Mouse (Mus musculus) left cerebral cortex, adult 18-20 months (tissue): ENCODE measurements at regions not wholly inside any gene's neighbourhood (a gene's known extent, or its start where the extent isn't known, plus 50 kb on each side); places are given as distances from the start of the nearest gene placed in this dataset.
"Not testable (repeated sequence)": the region's sequence is repeated elsewhere in the genome, so short reads cannot be mapped to it uniquely, and the experiment has no call there.

Source experiments
- DNase-seq, 2 experiments: peaks; one replicate each; pipeline ENCODE4 v3.0.0; 2021 to 2022; ENCODE audit warnings: low spot score in 2 of 2, mixed read lengths in 1 of 2

DNA sequence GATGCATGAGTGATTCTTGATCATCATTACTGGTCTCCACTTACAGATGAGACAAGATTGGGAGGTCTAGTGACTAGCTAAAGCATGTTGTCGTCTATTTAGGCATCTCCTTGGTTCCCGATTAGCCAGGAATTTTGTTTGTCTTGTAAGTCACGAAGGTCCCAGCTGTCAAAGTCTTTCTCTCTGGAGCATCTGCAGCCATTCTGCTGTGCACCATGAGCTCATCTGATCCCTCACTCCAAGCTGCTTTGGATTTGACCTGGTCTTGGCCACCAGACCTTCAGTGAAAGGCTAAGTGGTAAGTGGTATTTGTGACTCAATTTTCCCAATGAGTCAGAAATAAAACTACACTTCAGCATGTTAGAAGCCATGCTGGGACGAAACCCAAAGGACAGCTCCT is 53.3 kb upstream of the Creb5 start:
- DNase-seq: no peak

DNA sequence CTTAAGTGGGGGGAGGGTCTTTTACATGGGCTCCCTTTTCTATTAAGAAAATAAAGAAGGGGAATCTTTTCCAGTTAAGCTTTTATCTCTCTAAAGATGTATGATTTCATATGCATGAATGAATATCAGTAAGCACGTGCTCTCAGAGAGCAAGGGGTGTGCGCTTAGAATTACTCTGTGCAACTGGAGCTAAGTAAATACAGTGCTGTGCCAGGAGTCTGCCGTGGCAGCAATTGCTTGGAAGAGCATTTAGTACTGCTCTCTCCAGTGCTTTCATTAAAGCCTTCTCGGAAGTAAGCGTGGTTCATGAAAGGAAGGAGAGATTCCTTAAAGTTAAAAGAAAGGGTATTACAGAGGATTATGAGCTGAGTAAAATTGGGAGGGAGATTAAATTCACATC is 54.5 kb upstream of the Creb5 start:
- DNase-seq: no peak

DNA sequence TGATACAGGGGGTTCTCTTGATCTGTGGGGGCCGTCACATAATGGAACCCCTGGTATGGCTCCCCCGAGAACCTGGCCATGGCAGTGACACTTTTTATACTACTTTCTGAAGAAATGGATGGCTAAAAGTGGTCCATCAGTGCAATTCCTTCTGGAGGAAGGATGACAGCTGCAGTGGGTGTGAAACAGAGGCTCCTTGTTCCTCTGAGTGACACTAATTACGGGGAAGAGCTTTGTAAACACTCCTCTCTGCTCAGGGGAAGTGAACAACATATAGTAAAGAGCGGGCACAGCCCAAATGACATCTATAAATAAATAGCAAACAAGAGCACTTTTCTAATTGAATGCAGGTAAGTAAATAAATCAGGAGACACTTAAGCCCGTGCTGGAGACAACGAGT is 57.7 kb upstream of the Creb5 start:
- no peak for DNase-seq

DNA sequence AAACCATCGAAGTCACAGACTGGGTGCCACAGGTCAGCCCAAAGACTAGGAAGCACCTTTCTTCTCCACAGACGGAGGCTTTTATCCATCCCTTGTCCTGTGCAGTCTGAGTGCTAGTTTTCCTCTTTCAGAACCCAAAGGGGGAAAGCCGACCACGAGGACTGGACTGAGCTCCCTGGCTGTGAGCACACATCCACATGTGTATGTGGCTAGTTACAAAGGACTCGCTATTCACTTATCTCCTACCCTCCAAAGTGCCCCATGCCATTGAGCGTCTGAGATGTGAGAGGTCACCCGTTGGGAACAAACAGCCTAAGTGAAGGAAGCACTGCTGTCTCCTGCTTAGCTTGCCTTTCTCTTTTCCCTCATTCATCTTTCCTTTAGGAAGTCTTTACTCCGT is 65.0 kb upstream of the Creb5 start:
- DNase-seq: no peak

DNA sequence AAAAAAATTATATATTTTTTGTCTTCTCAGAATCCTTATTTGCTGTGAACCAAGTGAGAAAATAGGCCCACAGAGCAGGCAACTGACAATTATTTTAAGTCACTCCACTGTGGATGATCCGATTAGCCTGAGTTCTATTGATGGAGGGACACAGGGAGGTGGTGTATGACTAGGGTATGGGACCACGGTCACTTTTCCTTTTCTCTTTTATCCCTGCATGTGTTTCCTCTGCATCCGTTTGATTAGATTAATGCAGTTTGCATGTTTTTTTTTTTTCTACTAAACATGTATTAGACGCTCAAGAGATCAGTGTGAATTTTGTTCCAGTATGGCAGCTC is 65.4 kb upstream of the Creb5 start:
- DNase-seq: no peak

DNA sequence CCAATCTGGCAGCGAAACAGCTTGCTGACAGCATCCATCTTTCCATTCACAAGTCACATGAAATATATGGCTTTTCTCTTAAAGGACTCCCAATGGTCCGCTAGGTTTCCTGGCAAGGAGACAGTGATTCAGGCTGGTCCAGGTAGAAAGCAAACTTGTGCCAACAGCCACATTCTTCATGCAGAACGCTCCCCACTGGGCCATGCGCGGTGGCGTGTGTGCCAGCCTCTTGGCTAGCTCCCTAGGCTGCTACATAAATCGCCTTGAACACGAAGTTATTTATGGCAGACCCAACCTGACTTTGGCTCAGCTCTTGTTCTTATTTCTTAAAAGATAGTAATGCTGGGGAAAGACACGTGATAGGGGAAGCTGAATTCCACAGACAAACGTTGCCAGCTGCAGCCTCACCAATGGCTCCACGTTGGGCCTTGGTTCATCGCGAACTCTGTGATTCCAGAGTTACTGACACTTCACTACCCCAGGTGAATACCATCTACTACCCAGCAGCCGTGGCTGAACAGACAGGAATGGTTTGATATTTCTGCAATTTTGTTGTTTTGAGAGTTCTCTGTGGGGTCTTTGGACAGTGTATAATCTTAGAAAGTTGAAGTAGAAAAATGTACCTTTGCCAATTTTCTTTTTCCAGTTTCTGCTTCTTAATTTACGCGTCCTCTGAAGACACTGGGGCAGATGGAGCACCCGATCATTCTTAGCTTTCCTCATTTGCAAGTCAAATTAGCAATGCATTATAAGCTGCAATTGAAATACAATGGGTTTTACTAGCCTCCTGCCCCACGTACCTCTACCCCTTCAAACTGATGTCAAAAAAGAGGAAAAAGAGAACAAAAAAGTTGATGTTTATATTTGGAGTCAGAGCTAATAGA is 66.0 kb upstream of the Creb5 start:
- DNase-seq: no peak

DNA sequence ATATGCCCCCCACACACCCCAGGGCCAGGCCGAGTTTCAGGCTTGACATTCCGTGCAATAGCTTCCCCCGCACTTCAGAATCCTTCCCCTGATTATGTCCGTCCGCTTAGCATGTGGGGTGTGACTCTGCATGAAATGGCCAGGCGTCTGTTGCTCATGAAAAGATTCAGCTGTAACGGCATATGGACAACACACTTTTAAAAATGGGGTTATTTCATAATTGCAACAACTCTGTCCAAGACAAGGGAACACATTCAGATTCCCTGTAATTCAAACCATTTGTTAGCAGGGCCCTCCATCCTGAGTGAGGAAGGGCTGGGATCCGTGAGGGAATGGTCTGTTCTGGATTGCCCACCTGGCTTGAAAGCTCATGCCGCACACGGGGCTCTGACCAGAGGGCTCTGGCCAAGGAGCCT is 68.2 kb upstream of the Creb5 start:
- DNase-seq: no peak

DNA sequence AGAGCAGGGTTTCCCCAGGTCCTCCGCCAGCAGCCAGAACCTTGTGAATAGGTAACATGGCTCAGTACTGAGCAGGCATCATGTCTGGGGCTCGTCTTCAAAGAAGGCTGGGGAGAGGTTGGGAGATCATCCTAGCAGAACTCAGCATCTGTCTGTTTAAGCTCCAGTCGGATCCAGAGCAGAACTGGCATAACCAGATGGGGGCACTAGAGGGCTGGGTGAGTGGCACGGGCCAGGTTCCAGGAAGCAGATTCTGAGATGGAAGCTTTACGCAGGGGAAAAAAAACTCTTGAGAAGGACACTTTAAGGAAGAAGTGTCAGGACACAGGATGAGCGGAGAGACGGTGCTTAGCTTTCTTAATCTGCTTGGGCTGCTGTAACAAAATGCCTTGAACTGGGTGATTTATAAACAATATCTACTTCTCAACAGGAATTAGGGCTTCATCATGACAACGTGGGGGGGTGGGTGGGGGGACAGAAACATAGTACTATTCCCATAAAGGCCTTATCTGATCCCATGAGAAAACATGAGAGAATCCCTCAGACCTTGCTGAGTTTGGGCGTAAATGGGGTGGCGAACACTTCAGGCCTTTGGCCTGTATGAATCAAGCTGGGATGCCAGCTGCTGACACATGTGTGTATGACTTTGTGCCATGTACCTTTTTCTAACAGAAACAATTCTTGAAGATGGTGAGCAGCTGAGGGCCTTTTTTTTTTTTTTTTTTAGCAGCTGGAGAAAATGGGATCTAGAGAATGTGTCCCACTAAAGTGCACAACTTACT is 69.6 kb upstream of the Creb5 start:
- DNase-seq: peak; percentile 52 to 67

DNA sequence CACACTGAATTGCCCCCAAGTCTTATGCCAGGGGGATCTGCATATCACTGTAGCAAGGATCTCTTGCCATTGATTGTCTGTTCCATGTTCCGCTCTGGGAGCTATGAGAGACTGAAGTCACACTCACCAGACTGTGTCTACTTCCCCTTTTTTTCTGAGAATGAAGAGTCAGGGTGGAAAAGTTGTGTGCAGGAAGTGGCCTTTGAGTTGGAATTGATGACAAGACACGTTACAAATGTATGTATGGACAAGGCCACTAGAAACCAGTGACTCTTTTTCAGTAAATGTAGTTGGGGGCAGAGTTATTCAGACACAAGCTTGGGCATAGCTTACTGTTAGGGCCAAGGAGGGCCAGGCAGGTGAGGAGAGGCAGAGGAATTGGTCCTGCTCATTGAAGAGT is 70.4 kb upstream of the Creb5 start:
- no peak for DNase-seq

DNA sequence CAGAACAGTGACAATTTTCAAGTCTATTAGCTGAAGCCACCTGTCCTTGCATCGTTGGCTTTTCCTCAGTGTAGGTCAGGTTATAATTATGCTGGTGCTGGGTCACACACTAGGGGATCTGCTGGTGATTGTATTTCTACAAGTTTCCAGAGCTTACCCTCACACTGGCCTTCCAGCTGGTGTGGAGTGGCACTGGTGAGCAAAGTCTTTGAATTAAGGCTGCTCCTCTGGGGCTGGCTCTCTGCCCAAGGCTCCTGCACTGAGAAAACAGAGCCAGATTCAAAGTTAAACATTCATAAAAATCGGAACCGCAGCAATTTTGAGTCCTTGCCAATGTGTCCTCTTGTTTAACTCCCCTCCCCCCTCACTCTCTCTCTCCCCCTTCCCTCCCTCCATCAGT is 75.7 kb upstream of the Creb5 start:
- DNase-seq: no peak

DNA sequence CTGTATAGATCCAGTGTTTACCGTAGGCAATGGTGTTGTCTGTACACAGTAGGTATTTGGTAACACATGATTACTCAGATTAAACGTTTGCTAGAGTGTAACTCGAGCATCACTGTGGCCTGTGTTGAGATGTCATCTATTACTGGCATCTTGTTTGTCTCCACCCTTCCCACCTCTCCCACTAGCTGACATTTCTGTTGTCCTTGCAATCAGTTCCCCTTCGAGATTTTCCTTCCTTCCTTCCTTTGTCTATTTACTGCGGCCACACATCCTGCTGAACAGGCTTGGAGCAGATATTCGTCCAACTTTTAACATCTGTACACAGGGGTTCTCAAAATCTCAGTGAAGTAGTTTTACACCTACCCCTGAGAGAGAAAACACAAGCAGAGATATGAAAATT is 77.7 kb upstream of the Creb5 start:
- no peak for DNase-seq

DNA sequence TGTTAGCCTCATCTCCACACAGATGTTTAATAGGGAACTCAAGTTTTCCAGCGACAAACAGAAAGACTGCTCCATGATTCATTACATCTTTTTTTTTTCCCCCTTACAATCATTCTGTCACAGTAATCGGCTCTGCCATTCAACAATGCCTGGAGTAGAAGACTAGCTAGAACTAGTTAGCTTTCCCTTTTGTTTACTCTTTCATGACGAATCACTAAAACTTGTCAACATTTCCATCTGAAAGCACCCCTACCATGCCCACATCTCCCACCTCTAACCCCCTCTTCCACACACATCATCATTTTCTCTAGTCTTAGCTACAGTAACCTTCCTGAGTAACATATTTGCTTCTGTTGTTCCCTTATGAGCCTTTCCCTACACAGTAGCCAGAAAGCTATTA is 78.6 kb upstream of the Creb5 start:
- DNase-seq: no peak

DNA sequence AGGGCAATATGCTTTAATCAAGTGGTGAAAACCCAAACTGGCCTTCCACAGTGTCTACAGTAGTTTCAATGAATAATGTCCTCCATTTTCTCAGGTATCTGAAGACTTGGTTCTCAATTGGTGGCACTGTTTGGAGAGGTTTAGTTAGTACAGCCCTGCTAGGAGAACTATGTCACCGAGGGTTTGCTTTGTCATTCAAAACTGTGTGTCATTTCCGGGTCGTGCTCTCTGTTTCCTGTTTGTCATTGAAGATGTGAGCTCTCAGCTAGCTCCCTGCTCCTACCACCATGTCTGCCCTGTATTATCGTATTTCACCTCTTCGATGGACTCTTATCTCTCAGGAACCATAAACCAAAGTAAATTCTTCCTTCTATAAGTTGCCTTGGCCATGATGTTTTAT is 79.3 kb upstream of the Creb5 start:
- DNase-seq: no peak

DNA sequence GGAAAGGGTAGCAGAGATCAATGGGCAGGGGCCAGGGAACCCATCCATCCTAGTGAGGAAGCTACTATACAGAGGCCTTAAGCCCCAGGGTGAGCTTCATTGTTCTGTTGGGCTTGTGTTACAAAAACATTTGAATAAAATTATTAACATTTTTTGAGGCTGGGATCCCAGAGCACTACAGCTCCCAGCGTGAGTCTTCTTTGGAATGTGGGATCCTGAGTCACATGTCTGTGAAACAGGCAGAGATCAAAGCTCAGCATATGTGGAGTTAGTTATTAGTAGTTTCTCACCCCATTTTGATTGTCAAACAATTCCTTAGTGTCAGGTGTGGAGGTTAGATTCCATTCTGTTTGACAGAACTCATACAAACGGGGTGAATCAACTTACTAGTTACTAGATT is 79.7 kb upstream of the Creb5 start:
- no peak for DNase-seq

DNA sequence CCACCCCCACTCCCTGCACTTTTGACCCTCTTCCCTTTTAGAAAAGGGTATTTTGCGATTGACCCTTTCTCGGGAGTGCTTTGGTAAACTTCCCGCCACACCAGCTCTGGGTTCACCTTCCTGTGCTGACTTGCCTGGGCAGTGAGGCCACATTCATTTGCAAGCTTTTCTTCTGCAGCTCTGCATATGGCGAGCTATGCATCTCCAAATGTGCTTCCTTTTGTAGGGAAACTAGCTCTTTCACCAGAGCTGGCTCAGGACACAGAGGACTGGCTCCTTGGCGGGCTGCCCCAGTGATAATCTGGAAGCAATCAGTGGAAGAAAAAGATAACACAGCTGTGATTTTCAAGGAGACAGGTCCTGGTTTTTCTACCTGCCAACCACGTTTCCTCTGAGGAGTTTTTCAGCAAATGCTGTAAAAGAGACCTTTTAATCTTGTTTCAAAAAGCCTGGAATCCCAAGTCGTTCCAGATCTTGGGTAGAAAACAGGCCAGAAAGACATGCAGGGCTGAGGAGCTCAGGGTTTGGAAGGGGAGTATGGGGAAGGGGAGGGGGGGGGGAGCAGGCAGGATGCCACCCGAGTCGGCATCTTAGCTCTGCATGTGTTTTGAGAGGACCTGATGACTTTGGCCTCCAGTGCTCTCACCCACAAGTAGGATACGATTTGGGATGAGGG is 85.7 kb upstream of the Creb5 start:
- no peak for DNase-seq

DNA sequence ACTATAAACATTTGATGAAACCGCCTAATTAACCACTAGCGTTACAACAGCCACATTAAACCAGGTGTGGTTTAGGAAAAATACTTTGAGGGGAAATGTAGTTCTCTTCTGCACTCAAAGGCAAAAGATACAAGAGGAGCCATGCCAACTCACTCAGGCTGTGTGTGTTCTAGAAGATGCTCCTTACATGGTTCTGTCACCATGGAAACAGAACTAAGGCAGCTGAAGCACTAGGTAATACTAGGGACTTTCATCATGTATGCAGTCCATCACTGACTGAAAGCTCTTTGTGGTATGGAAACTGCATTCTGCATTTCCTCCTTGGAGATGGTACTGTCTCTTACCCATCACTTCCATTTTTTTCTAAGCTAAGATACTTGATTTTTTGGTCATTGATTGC is 87.6 kb upstream of the Creb5 start:
- no peak for DNase-seq

DNA sequence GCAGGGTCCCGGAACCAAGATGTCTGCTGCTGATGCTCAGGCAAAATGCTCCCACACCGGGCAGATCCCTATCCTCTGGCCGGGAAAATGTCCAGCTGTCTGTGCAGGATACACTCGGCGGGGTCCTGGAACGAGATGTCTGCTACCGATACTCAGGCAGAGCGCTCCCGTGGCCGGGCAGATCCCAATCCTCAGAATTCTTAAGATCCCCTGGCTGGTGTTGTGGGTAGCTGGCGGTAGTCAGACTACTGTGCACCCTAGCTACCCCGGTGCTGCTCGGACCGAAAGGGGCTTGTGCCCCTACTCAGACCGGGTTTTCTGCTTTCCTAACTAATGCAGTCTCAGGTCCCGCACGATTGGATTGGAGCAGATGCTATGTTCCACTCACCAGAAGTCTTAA is 104.9 kb upstream of the Creb5 start:
- DNase-seq: not testable (repeated sequence)

DNA sequence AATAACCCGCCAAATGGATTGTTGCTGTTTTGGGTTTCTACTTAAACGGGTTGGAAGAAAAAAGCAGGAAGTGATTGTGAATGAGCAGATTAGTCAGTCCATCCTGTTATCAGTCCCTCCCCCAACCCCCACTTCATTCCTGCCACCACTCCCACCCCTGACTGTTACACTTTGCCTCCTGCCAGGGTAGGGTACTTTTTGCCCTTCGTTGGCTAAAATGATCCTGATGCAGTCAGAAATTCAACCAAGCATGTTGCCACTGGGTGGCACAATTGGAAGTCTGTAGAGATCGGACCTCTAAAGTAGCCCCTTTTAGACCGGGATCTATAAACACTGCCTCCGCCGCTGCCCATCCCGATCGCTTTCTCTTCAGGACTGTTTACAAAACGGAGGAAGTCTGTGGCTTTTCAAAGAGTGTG is 96.0 kb upstream of the Jazf1 start:
- DNase-seq: peak; percentile 3 to 15

DNA sequence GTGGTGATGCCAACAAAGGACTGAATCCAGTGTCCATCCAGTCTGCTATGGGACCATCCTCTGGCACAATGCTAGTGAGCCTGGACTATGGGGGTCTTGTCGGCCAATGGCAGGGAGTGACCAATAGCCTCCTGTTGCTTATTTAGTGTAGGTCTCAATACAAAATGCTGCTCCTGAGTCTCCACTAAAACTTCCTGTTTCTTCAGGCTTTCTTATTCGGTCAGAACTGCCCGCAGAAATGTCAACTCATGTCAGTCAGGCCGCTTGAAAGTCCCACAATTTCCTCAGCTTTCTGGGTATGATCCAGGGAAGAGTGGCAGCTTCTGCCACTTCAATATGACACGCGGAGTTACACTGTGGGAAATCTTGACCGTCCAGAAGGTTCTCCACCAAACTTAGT is 94.7 kb upstream of the Jazf1 start:
- DNase-seq: no peak

DNA sequence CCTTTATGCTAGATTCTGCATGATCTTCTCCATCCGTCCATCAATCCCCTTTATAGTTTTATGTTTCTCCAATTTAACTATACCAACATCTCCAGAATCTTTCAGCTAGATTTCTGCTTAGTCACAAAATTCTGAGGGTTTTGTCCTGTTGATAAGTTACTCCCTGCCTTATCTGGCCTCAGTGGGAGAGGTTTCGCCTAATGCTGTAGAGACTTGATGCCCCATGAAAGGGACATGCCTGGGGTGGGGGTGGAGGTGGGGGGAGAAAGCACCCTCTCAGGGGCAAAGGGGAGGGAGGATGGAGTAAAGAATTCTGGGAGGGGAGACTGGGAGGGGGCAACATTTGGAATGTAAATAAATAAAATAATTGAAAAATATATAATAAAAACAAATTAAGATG is 93.2 kb upstream of the Jazf1 start:
- DNase-seq: no peak

DNA sequence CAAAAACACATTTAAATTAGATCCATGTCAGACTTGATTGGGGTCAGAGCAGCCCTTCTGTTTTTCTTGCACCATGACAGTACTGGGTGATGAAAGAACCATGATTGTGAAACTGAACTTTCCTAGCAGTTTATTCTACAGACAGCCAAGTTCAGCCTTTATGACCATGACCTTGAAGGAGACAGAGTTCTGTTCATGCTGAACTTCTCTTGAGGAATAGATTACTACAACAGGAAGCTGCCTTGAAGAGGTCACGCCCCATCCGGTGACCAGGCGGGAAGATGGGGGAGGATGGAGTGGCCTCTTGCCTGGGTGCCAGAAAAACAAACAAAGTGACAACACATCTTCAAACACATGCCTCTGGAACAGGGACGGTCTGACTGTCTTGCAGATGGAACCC is 86.2 kb upstream of the Jazf1 start:
- DNase-seq: no peak

DNA sequence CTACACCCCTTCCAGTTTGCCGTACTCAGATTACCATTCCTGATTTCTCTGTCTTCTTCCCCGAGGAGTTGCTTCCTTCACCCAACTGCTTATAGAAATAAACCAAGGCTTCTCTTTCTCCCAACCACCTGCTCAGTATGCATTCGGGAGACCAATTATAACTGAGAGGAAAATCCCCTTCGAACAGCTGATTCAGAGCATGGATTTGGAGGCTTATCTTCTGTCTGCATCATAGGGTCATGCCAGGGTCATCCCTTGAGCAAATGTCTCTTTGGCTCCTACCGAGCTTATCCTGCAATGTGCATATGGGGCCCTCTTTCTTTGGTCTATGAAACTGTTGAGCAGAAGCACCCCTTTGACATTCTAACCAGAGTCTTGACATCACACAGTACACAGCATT is 79.0 kb upstream of the Jazf1 start:
- no peak for DNase-seq
